Mouse (Mus musculus) kidney, embryonic 15.5 days (tissue): ENCODE data around the gene Lcn12. TPM values are rescaled to one million over a fixed set of nuclear protein-coding genes. Genes with fewer than 3 reads are reported as not detected.

ENCODE experiments used
- ATAC-seq: fragments of 200-750 bp; cut with Nextera tagmentation; replicated peaks from 2 replicates; pipeline ENCODE4 v1.8.0; 2017; ENCODE audit warnings: moderate TSS enrichment; ENCODE audit not compliant: low FRiP score
- H3K27ac ChIP-seq: fragments of 300-500 bp; sonication (generic); 2 replicates; pipeline ENCODE4 v1.5.1; 2015; ENCODE audit warnings: mild to moderate bottlenecking, inconsistent platforms
- H3K27me3 ChIP-seq: fragments of 300-500 bp; sonication (generic); 2 replicates; pipeline ENCODE4 v1.6.1; 2015; ENCODE audit warnings: inconsistent platforms
- H3K36me3 ChIP-seq: fragments of 300-500 bp; sonication (generic); 2 replicates; pipeline ENCODE4 v1.6.1; 2015; ENCODE audit warnings: inconsistent platforms
- H3K4me1 ChIP-seq: fragments of 300-500 bp; sonication (generic); 2 replicates; pipeline ENCODE4 v1.6.1; 2015; ENCODE audit warnings: inconsistent platforms
- H3K4me2 ChIP-seq: fragments of 300-500 bp; sonication (generic); 2 replicates; pipeline ENCODE4 v1.6.1; 2015; ENCODE audit warnings: moderate library complexity, mild to moderate bottlenecking, inconsistent platforms
- H3K4me3 ChIP-seq: fragments of 300-500 bp; sonication (generic); replicated peaks from 2 replicates; pipeline ENCODE4 v1.5.1; 2015; ENCODE audit warnings: mild to moderate bottlenecking, inconsistent platforms
- H3K9ac ChIP-seq: fragments of 300-500 bp; sonication (generic); 2 replicates; pipeline ENCODE4 v1.6.1; 2015; ENCODE audit warnings: mild to moderate bottlenecking, inconsistent platforms
- H3K9me3 ChIP-seq: fragments of 300-500 bp; sonication (generic); replicated peaks from 2 replicates; pipeline ENCODE4 v1.6.1; 2016; ENCODE audit warnings: inconsistent platforms
- WGBS: fragments of 180-500 bp; shearing (Covaris S2); methylation state at CpG from one replicate; pipeline ENCODE4 v1.1.7; 2015; ENCODE audit warnings: mixed read lengths; 5-methylcytosine and 5-hydroxymethylcytosine counted together
- polyA plus RNA-seq: library from polyadenylated mRNA; unstranded; fragments of >200 nt; fragmentation: Nextera tagmentation; extraction: Ambion mirVana; gene quantifications from 2 replicates; pipeline ENCODE4 v1.2.1, GENCODE M21; 2015

Gene Lcn12
- polyA plus RNA-seq = not detected in 2 replicates

GRCm38 (mm10) chr2:25493476-25493961 is at the start of gene Lcn12:
Lcn12 (minus strand) TSS chr2:25493911.
- no peak within 1 kb of the TSS for H3K4me3 ChIP-seq
- peaks cover 7% of the 10 kb centered on the region; the same call in 1 of the 2 replicates for H3K4me1 ChIP-seq
- H3K9me3 ChIP-seq = no peaks in the 10 kb centered on the region
- no peak within 1 kb of the TSS for H3K27ac ChIP-seq
- 89% methylated on average over 5 of the region's 5 CpGs for WGBS
- ATAC-seq = no peak
- H3K9ac ChIP-seq = no peak within 1 kb of the TSS
- no peak within 1 kb of the TSS for H3K4me2 ChIP-seq
- no peaks in the 10 kb centered on the region for H3K36me3 ChIP-seq
- no peaks in the 10 kb centered on the region for H3K27me3 ChIP-seq

- H3K9me3 ChIP-seq = no peaks in the 10 kb centered on the region
- H3K27ac ChIP-seq = peak overlapping the region; percentile 68
- 44% methylated on average over 10 of the region's 10 CpGs for WGBS
- no peak overlapping the region for H3K4me2 ChIP-seq
- no peaks in the 10 kb centered on the region for H3K27me3 ChIP-seq
- H3K9ac ChIP-seq = no peak overlapping the region
- no peak overlapping the region for H3K4me3 ChIP-seq
- H3K4me1 ChIP-seq = peaks cover 51% of the 10 kb centered on the region
- H3K36me3 ChIP-seq = peaks cover 30% of the 10 kb centered on the region
- peak; percentile 34; the same call in 1 of the 2 replicates for ATAC-seq
These were observed 48.1 kb upstream of the Lcn12 start for GRCm38 (mm10) chr2:25541644-25542367.

GRCm38 (mm10) chr2:25540541-25540948 is 46.8 kb upstream of the Lcn12 start:
- Histone ChIP-seq H3K27ac (peak overlapping the region; percentile 75), H3K9me3 (no peaks in the 10 kb centered on the region), H3K27me3 (no peaks in the 10 kb centered on the region), H3K4me2 (no peak overlapping the region), H3K9ac (no peak overlapping the region), H3K4me3 (no peak overlapping the region), H3K4me1 (peaks cover 45% of the 10 kb centered on the region), H3K36me3 (peaks cover 43% of the 10 kb centered on the region)
- peak; percentile 57; the same call in 1 of the 2 replicates for ATAC-seq
- WGBS = 72% methylated on average over 4 of the region's 4 CpGs

GRCm38 (mm10) chr2:25536531-25536930 is 42.8 kb upstream of the Lcn12 start:
- Histone ChIP-seq H3K4me2 (no peak overlapping the region), H3K36me3 (peaks cover 76% of the 10 kb centered on the region), H3K27ac (no peak overlapping the region), H3K27me3 (no peaks in the 10 kb centered on the region), H3K4me3 (no peak overlapping the region), H3K4me1 (peaks cover 19% of the 10 kb centered on the region), H3K9me3 (no peaks in the 10 kb centered on the region), H3K9ac (no peak overlapping the region)
- 93% methylated on average over 8 of the region's 8 CpGs for WGBS
- ATAC-seq = no peak

- Histone ChIP-seq H3K4me2 (no peak overlapping the region), H3K4me3 (no peak overlapping the region), H3K27ac (no peak overlapping the region), H3K9me3 (no peaks in the 10 kb centered on the region), H3K9ac (no peak overlapping the region), H3K4me1 (peaks cover 3% of the 10 kb centered on the region; the same call in 1 of the 2 replicates), H3K27me3 (no peaks in the 10 kb centered on the region), H3K36me3 (peaks cover 91% of the 10 kb centered on the region)
- WGBS = 94% methylated on average over 2 of the region's 2 CpGs
- ATAC-seq = no peak
These were observed 41.1 kb upstream of the Lcn12 start for GRCm38 (mm10) chr2:25534866-25535182.

- no peak overlapping the region for H3K4me3 ChIP-seq
- no peak overlapping the region for H3K9ac ChIP-seq
- H3K4me1 ChIP-seq = no peaks in the 10 kb centered on the region
- no peak overlapping the region for H3K27ac ChIP-seq
- no peaks in the 10 kb centered on the region for H3K9me3 ChIP-seq
- no peak overlapping the region for H3K4me2 ChIP-seq
- peaks cover 96% of the 10 kb centered on the region for H3K36me3 ChIP-seq
- no peak for ATAC-seq
- no peaks in the 10 kb centered on the region for H3K27me3 ChIP-seq
- 85% methylated on average over 3 of the region's 3 CpGs for WGBS
These were observed 40.6 kb upstream of the Lcn12 start for GRCm38 (mm10) chr2:25534178-25534865.

GRCm38 (mm10) chr2:25533707-25534106 is 40.0 kb upstream of the Lcn12 start:
- whole genome bisulfite sequencing = 95% methylated on average over 2 of the region's 2 CpGs
- Histone ChIP-seq H3K4me2 (no peak overlapping the region), H3K4me1 (no peaks in the 10 kb centered on the region), H3K36me3 (peaks cover 98% of the 10 kb centered on the region), H3K4me3 (no peak overlapping the region), H3K27me3 (no peaks in the 10 kb centered on the region), H3K27ac (no peak overlapping the region), H3K9ac (no peak overlapping the region), H3K9me3 (no peaks in the 10 kb centered on the region)
- ATAC-seq = no peak

GRCm38 (mm10) chr2:25526510-25527302 is 33.0 kb upstream of the Lcn12 start:
- H3K4me1 ChIP-seq = no peaks in the 10 kb centered on the region
- peaks cover 97% of the 10 kb centered on the region for H3K36me3 ChIP-seq
- H3K27me3 ChIP-seq = no peaks in the 10 kb centered on the region
- no peaks in the 10 kb centered on the region for H3K9me3 ChIP-seq
- 88% methylated on average over 9 of the region's 9 CpGs for WGBS
- no peak overlapping the region for H3K4me2 ChIP-seq
- H3K27ac ChIP-seq = no peak overlapping the region
- H3K4me3 ChIP-seq = no peak overlapping the region
- no peak for ATAC-seq
- no peak overlapping the region for H3K9ac ChIP-seq

- 60% methylated on average over 3 of the region's 3 CpGs for WGBS
- ATAC-seq = no peak
- Histone ChIP-seq H3K36me3 (peaks cover 14% of the 10 kb centered on the region), H3K4me3 (no peak overlapping the region), H3K4me1 (no peaks in the 10 kb centered on the region), H3K27ac (no peak overlapping the region), H3K9me3 (no peaks in the 10 kb centered on the region), H3K27me3 (no peaks in the 10 kb centered on the region), H3K4me2 (no peak overlapping the region), H3K9ac (no peak overlapping the region)
These were observed 16.2 kb upstream of the Lcn12 start for GRCm38 (mm10) chr2:25509912-25510311.

GRCm38 (mm10) chr2:25506964-25507363 is 13.3 kb upstream of the Lcn12 start:
- no peak overlapping the region for H3K4me3 ChIP-seq
- H3K9me3 ChIP-seq = no peaks in the 10 kb centered on the region
- peaks cover 40% of the 10 kb centered on the region for H3K36me3 ChIP-seq
- 0 out of 2 replicates have a peak, but pooled peaks have one; percentile 30 for ATAC-seq
- H3K4me1 ChIP-seq = peaks cover 8% of the 10 kb centered on the region
- no peak overlapping the region for H3K4me2 ChIP-seq
- H3K9ac ChIP-seq = no peak overlapping the region
- H3K27me3 ChIP-seq = no peaks in the 10 kb centered on the region
- 35% methylated on average over 5 of the region's 5 CpGs for WGBS
- H3K27ac ChIP-seq = no peak overlapping the region

- Histone ChIP-seq H3K4me2 (no peak overlapping the region), H3K4me1 (peaks cover 17% of the 10 kb centered on the region), H3K4me3 (no peak overlapping the region), H3K36me3 (peaks cover 40% of the 10 kb centered on the region), H3K9me3 (no peaks in the 10 kb centered on the region), H3K27ac (no peak overlapping the region), H3K27me3 (no peaks in the 10 kb centered on the region), H3K9ac (no peak overlapping the region)
- no peak for ATAC-seq
- 95% methylated on average over 4 of the region's 4 CpGs for WGBS
These were observed 12.1 kb upstream of the Lcn12 start for GRCm38 (mm10) chr2:25505860-25506259.

- H3K9ac ChIP-seq = no peak overlapping the region
- no peaks in the 10 kb centered on the region for H3K27me3 ChIP-seq
- peaks cover 40% of the 10 kb centered on the region for H3K36me3 ChIP-seq
- H3K9me3 ChIP-seq = no peaks in the 10 kb centered on the region
- H3K4me2 ChIP-seq = no peak overlapping the region
- no peak for ATAC-seq
- WGBS = 77% methylated on average over 1 of the region's 1 CpGs
- H3K27ac ChIP-seq = no peak overlapping the region
- H3K4me3 ChIP-seq = no peak overlapping the region
- H3K4me1 ChIP-seq = peaks cover 21% of the 10 kb centered on the region
These were observed 11.3 kb upstream of the Lcn12 start for GRCm38 (mm10) chr2:25505000-25505399.
